Mouse (Mus musculus) bone marrow macrophage, adult 2 months (primary cell): ENCODE measurements around the gene Ahnak2.

Experiments used
- CTCF ChIP-seq: IDR thresholded peaks from 2 replicates; pipeline ENCODE4 v1.5.1; 2012; ENCODE audit warnings: low read depth, mild to moderate bottlenecking, low read length, moderate library complexity
- POLR2A ChIP-seq: IDR thresholded peaks from 2 replicates; pipeline ENCODE4 v1.6.1; 2012; ENCODE audit warnings: mild to moderate bottlenecking, low read depth, low read length, borderline replicate concordance

DNA sequence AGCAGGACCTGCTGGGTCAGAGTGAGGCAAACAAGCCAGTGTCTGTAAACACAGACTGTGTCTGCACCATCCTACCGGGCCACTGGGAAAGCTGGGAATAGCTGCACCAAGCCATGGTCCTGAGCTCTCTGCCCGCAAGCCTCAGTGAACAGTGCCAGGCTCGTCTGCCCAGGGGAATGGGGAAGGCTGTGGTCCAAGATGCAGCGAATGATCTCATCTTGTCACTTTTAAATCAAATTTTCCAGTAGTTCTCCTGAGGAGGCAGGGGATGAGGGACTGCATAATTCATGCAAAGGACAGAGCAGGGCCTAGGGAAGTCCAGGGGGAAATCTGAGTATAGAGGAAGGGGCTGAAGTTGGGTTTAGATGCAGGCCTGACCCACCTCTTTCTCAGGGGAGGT, 5.3 kb upstream of the Ahnak2 start:
- TF ChIP-seq POLR2A (no peak), CTCF (no peak)
